Mouse (Mus musculus) midbrain, embryonic 10.5 days (tissue): ENCODE results near the gene Itga3. TPM values are rescaled to one million over a fixed set of nuclear protein-coding genes. Genes with fewer than 3 reads are reported as not detected.

Experiments used
- DNase-seq: peaks from one replicate; pipeline ENCODE4 v3.0.0-alpha.2; 2017; ENCODE audit warnings: low spot score
- H3K27ac ChIP-seq: fragments of 300-500 bp; sonication (generic); replicated peaks from 2 replicates; pipeline ENCODE4 v1.5.1; 2016; ENCODE audit warnings: mild to moderate bottlenecking
- H3K27me3 ChIP-seq: fragments of 300-500 bp; sonication (generic); 2 replicates; pipeline ENCODE4 v1.6.1; 2016; ENCODE audit warnings: low read depth, mild to moderate bottlenecking; ENCODE audit not compliant: poor library complexity, severe bottlenecking
- H3K36me3 ChIP-seq: fragments of 300-500 bp; sonication (generic); 2 replicates; pipeline ENCODE4 v1.6.1; 2016; ENCODE audit warnings: mild to moderate bottlenecking, moderate library complexity
- H3K4me1 ChIP-seq: fragments of 300-500 bp; sonication (generic); 2 replicates; pipeline ENCODE4 v1.6.1; 2016
- H3K4me3 ChIP-seq: fragments of 300-500 bp; sonication (generic); 2 replicates; pipeline ENCODE4 v1.5.1; 2016; ENCODE audit warnings: mild to moderate bottlenecking, moderate library complexity
- H3K9me3 ChIP-seq: fragments of 300-500 bp; sonication (generic); replicated peaks from 2 replicates; pipeline ENCODE4 v1.6.1; 2016; ENCODE audit warnings: mild to moderate bottlenecking
- WGBS: fragments of 180-500 bp; shearing (Covaris S2); methylation state at CpG from one replicate; pipeline ENCODE4 v1.1.7; 2016; 5-methylcytosine and 5-hydroxymethylcytosine counted together
- polyA plus RNA-seq: library from polyadenylated mRNA; unstranded; fragments of >200 nt; fragmentation: Nextera tagmentation; extraction: Ambion mirVana; gene quantifications from 2 replicates; pipeline ENCODE4 v1.2.1, GENCODE M21; 2016

Itga3 gene
- polyA plus RNA-seq, result 5.1 and 5.4 TPM in 2 replicates

DNA sequence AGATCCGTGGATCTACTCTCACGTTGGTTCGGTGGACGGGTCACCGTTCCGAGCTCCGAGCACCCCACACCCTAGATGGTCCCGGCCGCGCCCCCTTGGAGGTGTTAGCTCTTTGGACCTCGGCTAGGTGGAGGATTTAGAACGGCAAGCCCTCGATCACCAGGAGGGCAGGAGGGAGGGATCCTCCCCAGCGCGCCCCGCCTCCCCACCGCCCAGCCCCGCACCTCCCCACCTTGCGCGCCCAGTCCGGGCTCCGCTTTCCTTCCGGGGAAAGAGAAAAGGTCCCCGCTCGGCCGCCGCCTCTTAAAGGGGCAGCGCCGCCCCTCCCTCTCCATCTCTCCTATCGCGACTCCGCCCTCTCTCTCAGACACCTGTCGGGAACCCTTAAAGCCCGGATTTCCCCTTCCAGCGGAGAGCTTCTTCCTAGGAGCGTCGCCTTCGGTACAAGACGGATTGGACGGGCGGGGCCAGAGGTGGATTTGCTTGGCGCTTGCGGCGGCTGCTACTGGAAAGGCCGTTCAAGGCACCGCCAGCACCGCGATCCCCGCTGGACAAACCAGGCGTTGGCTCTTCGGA, at the start of gene Itga3:
TSS of gene Itga3 (minus strand) at position 266 of the 576 bp plus-strand sequence.
- Histone ChIP-seq H3K4me1 (peaks cover 33% of the 10 kb centered on the region), H3K27ac (peak within 1 kb of the TSS; percentile 69), H3K9me3 (no peaks in the 10 kb centered on the region), H3K27me3 (peaks cover 74% of the 10 kb centered on the region), H3K36me3 (no peaks in the 10 kb centered on the region), H3K4me3 (peak within 1 kb of the TSS; percentile 66)
- peak; percentile 63 for DNase-seq
- under 1% methylated on average over 51 of the region's 51 CpGs for WGBS

DNA sequence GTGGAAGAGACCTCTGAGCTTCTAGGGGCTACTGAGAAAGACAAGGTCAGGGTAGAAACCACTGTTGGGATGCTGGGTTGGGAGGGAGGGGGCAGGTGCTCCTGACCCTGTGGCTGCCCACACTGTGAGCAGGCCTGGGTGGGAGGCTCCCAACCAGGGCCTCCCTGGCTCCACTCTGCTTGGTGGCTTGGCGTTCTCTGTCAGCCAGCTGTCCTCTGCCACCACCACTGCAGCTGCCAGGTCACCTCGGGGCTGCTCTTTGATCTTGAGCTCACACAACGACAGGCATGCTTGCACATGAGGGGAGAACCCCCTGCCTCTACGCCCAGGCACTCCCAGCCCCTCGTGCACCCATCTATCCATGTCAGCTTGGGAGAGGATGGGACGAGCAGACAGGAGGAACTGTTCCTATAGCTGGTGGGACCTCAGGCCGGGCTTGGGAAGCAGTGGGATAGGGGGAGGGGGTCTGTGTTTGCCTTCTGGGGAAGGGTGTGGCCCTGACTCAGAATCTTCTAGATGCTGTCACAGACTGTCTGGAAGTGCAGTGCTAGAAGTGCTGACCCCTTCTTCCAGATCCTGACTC, 48.9 kb upstream of the Itga3 start:
- WGBS, result 24% methylated on average over 7 of the region's 7 CpGs

DNA sequence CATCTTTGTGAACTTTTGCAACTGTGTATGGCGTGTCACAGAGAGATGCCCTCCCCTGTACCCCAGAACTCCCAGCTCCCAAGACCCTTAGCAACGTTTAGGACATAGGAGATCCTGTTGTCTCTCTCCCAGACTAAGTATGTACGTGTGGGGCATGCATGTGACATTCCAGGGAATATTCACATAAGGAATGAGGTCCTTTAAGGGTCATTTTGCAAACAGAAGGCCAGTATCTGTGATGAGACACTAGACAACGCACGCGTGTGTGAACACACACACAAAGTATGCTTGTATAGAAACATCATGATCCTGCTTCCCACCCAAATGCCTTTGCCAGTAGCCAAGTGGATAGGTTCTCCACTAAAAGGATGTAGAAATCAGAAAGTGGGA, 45.5 kb upstream of the Itga3 start:
- no peak for DNase-seq
- peak overlapping the region; percentile 52; the same call in 1 of the 2 replicates for H3K4me3 ChIP-seq
- no peak overlapping the region for H3K27ac ChIP-seq
- no peaks in the 10 kb centered on the region for H3K9me3 ChIP-seq
- H3K27me3 ChIP-seq, result peaks cover 100% of the 10 kb centered on the region
- peaks cover 54% of the 10 kb centered on the region for H3K4me1 ChIP-seq
- WGBS, result 20% methylated on average over 6 of the region's 6 CpGs
- no peaks in the 10 kb centered on the region for H3K36me3 ChIP-seq

More for the DNA sequence above, 48.9 kb upstream of the Itga3 start:
- no peaks in the 10 kb centered on the region for H3K9me3 ChIP-seq
- peaks cover 98% of the 10 kb centered on the region for H3K27me3 ChIP-seq
- H3K27ac ChIP-seq, result no peak overlapping the region
- no peak for DNase-seq
- no peak overlapping the region for H3K4me3 ChIP-seq
- H3K4me1 ChIP-seq, result peaks cover 40% of the 10 kb centered on the region
- no peaks in the 10 kb centered on the region for H3K36me3 ChIP-seq

DNA sequence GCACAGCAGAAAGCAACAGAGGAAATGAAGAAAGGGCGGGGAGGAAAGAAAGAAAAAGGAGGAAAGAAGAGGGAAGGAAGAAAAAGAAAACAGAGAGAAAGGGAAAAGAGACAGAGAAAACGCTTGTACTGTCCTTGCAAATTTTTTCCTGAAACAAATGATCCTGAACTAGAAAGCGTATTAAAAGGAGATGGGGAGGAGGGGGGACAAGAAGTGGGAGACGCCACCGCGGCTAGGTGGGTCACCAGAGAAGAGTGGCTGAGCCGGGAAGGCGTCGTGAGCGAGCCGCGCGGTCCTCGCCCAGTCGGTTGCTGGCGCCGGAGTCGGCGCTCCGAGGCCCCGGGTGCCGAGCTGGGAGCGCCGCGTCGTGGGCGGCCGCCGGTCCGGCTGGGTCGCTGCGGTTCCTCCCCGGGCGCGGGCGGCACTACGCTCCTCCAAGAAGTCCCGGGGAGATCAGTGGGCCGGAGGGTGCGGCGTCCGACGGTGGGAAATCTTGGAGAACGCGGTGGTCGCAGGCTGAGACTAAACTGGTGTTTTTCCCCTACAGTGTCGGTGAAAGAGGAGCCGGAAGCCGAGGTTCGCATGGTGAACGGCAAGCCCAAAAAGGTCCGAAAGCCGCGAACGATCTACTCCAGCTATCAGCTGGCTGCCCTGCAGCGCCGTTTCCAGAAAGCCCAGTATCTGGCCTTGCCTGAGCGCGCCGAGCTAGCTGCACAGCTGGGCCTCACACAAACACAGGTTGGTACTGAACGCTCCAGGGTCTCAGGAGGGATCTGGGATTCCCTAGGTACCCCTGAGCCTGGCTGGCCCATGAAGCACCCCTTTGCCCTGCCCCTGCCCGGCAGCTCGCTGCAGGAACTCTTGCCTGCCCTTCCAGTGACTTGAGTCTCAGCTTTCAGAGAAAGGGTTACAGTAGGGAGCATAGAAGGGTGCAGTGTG, 44.8 kb upstream of the Itga3 start:
- H3K27ac ChIP-seq, result no peak overlapping the region
- DNase-seq, result peak; percentile 54

DNA sequence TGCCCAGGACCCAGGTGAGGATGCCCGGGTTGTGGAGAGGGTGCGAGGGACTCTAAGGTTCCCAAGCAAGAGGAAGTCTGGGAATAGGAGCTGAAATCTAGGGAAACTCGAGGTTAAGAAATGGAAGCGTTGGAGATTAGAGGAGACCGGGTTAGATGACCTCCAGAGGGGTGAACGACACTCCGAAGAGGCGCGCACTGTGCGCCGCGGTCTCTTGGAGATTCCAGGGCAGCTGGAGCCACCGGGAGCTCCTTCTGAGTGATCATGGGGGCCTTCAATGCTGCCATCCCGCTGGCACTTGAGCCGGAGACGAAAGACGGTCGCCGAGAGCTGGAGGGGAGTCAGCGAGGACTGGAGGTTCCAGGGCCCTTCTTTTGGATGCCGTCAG, 44.0 kb upstream of the Itga3 start:
- no peaks in the 10 kb centered on the region for H3K9me3 ChIP-seq
- no peaks in the 10 kb centered on the region for H3K36me3 ChIP-seq
- no peak for DNase-seq
- H3K27me3 ChIP-seq, result peaks cover 87% of the 10 kb centered on the region
- WGBS, result under 1% methylated on average over 21 of the region's 21 CpGs
- H3K27ac ChIP-seq, result no peak overlapping the region
- H3K4me1 ChIP-seq, result peaks cover 41% of the 10 kb centered on the region
- H3K4me3 ChIP-seq, result peak overlapping the region; percentile 52

More for the DNA sequence above, 44.8 kb upstream of the Itga3 start:
- H3K27me3 ChIP-seq, result peaks cover 95% of the 10 kb centered on the region
- peaks cover 48% of the 10 kb centered on the region for H3K4me1 ChIP-seq
- WGBS, result under 1% methylated on average over 63 of the region's 63 CpGs
- H3K36me3 ChIP-seq, result no peaks in the 10 kb centered on the region
- H3K9me3 ChIP-seq, result no peaks in the 10 kb centered on the region
- H3K4me3 ChIP-seq, result peak overlapping the region; percentile 52

DNA sequence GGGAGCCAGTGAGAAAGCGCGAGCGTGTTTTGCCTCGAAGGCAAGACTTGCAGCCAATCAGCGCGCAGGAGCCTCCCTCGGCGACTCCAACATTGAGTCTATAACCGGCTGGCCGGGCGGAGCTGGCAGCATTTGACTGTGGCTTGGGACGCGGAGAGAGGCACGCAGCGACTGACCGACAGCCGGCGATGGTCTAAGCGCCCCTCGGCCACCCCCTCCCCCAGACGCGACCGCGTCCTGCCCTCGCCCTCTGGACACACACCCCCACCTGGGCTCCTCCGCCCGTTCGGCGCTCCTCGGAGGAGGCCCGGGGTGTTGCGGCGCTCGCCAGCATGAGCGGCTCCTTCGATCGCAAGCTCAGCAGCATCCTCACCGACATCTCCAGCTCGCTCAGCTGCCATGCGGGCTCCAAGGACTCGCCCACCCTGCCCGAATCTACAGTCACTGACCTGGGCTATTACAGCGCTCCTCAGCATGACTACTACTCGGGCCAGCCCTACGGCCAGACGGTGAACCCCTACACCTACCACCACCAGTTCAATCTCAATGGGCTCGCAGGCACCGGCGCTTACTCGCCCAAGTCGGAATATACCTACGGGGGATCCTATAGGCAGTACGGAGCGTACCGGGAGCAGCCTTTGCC, 43.5 kb upstream of the Itga3 start, which contains the start of gene Dlx3:
TSS of gene Dlx3 (plus strand) at position 130 of the 643 bp plus-strand sequence.
- Histone ChIP-seq H3K4me3 (peak within 1 kb of the TSS; percentile 52), H3K36me3 (no peaks in the 10 kb centered on the region), H3K4me1 (peaks cover 36% of the 10 kb centered on the region), H3K27ac (no peak within 1 kb of the TSS; the same call in 1 of the 2 replicates), H3K9me3 (no peaks in the 10 kb centered on the region), H3K27me3 (peaks cover 82% of the 10 kb centered on the region)
- WGBS, result under 1% methylated on average over 55 of the region's 55 CpGs
- peak; percentile 83 for DNase-seq

DNA sequence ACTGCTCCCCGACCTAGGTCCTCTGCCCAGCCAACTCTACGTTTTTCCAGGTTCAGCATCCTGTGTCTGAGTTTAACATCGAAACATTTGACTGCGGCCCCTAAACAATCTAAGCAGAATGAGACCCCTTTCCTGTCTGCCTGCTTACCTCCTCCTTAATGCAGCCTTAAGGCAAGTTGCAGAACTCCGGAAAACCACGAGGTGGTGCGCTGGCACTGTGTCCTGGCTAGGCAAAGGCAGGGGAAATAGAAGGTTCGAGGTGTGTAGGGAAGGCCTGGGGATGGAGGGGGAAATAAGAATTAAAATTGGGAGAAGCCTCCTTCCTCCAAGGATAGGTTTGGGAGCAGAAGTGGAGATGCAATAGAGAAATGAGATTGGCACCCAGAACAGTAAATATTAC, 41.9 kb upstream of the Itga3 start:
- Histone ChIP-seq H3K27me3 (peaks cover 66% of the 10 kb centered on the region), H3K4me3 (no peak overlapping the region), H3K36me3 (no peaks in the 10 kb centered on the region)

DNA sequence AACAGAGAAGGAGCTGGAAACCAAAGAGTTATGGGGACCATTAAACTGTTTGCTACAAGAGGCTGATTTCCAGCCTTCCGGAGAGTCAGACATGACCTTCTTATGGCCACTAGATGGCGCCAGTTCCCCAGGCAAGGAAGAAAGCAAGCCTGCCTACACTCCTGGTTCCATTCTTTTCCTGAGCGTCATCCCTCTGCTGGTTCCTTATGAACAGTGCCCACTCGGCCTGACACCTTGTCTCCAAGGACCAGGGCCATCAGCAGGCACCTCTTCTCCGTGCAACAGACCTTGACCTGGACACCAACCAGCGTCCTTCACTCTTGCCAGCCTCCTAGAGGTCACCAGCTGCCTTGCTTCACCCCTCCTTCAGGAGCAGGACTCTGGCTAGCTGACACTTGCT, 40.4 kb upstream of the Itga3 start:
- Histone ChIP-seq H3K4me1 (peaks cover 31% of the 10 kb centered on the region), H3K9me3 (no peaks in the 10 kb centered on the region), H3K27me3 (peaks cover 51% of the 10 kb centered on the region), H3K36me3 (no peaks in the 10 kb centered on the region), H3K27ac (no peak overlapping the region), H3K4me3 (no peak overlapping the region)
- WGBS, result 4% methylated on average over 6 of the region's 6 CpGs
- DNase-seq, result peak; percentile 75

More for the DNA sequence above, 41.9 kb upstream of the Itga3 start:
- Histone ChIP-seq H3K27ac (no peak overlapping the region), H3K4me1 (peaks cover 32% of the 10 kb centered on the region), H3K9me3 (no peaks in the 10 kb centered on the region)
- DNase-seq, result peak; percentile 76
- 6% methylated on average over 8 of the region's 8 CpGs for WGBS

DNA sequence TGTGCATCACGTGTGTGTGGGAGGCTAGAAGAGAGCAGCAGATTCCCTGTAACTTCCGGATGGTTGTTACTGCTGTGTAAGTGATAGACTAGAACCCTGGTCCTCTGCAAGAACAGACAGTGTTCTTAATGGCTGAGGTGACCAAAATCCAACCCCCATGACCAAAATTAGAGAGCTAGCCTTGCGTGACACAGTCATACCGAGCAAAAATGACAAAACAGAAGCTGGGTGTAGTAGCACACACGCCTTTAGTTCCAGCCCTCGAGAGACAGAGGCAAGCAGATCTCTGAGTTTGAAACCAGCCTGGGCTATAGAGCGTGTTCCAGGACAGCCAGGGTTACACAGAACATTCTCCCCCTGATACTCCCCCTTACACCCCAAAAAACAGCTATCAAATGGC, 33.5 kb upstream of the Itga3 start:
- Histone ChIP-seq H3K36me3 (no peaks in the 10 kb centered on the region), H3K4me3 (no peak overlapping the region), H3K27ac (no peak overlapping the region), H3K9me3 (no peaks in the 10 kb centered on the region), H3K4me1 (peaks cover 17% of the 10 kb centered on the region), H3K27me3 (peaks cover 15% of the 10 kb centered on the region)
- DNase-seq, result no peak
- WGBS, result 88% methylated on average over 7 of the region's 7 CpGs

DNA sequence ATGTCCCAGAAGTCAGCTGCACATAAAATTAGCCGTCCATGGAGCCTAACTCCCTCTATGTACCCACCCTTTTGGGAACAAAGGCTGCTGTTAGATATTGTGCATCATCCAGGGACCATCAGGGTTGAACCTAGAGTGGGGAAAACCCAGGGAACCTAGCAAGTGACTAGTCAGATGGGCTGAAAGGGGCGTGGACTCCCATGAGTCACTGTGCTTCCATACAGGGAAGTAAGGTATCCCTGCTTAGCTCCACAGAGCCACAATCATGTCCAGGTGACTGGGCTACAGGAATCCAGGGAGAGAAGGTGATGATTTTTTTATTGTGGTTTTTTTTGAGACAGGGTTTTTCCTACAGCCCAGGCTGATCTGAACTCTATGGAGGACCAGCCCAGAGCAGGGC, 32.4 kb upstream of the Itga3 start:
- H3K9me3 ChIP-seq, result no peaks in the 10 kb centered on the region
- no peak overlapping the region for H3K27ac ChIP-seq
- WGBS, result 81% methylated on average over 2 of the region's 2 CpGs
- DNase-seq, result no peak
- H3K4me3 ChIP-seq, result no peak overlapping the region
- H3K36me3 ChIP-seq, result no peaks in the 10 kb centered on the region
- peaks cover 22% of the 10 kb centered on the region for H3K27me3 ChIP-seq
- peaks cover 26% of the 10 kb centered on the region for H3K4me1 ChIP-seq

DNA sequence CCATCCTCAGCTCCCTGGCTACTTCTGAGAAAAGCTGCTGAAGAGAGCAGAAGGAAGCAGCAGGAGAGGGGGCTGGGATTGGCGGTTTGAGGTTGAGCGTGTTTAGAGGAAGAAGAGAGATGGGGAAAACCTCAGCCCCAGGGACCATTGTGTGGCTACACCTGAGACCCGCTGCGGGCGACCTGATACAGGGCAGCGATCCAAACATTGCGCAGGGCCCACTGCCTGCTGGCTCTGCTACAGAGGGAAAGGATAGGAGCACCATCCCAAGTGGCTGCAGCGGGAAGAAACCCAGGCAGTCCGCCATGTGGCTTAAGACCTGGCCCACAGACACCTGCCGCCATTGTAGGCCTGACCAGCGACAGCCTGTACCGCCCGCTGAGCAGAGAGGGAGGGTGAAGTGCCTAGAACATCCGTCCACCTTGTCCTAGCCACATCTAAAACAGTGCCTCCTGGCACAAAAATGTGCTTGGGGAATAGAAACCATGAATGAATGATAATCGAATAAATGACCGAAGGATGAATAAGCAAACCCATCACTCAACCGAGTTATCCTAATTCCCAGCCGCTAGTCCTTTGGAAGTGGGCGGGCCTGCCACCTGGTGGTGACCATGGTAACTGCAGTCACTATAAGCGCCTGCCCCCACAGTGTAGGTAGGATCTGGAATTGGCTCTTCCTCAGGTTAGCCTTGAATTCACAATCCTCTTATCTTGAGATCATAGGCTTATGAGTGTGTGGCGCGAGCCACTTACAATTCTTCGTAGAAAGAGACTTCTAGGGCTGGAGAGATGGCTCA, 30.0 kb upstream of the Itga3 start:
- H3K36me3 ChIP-seq, result no peaks in the 10 kb centered on the region
- no peak overlapping the region for H3K27ac ChIP-seq
- WGBS, result 41% methylated on average over 23 of the region's 23 CpGs

More for the DNA sequence above, 30.0 kb upstream of the Itga3 start:
- Histone ChIP-seq H3K27me3 (peaks cover 25% of the 10 kb centered on the region), H3K4me1 (peaks cover 29% of the 10 kb centered on the region), H3K4me3 (no peak overlapping the region), H3K9me3 (no peaks in the 10 kb centered on the region)
- DNase-seq, result peak; percentile 78
